Mouse (Mus musculus) testis, adult 2 months (tissue): ENCODE data around the gene Nfib. TPM values are rescaled to one million over a fixed set of nuclear protein-coding genes. Genes with fewer than 3 reads are reported as not detected.

Source experiments
- H3K27ac ChIP-seq: fragments of 200-500 bp; 2 replicates; pipeline ENCODE4 v1.5.1; 2012; ENCODE audit warnings: low read depth, low read length; ENCODE audit not compliant: control insufficient read depth, insufficient read depth
- H3K27me3 ChIP-seq: fragments of 200-500 bp; 2 replicates; pipeline ENCODE4 v1.6.1; 2012; ENCODE audit warnings: mild to moderate bottlenecking, low read length, moderate library complexity; ENCODE audit not compliant: control insufficient read depth, insufficient read depth
- H3K36me3 ChIP-seq: fragments of 200-500 bp; 2 replicates; pipeline ENCODE4 v1.6.1; 2012; ENCODE audit warnings: mild to moderate bottlenecking, low read length; ENCODE audit not compliant: control insufficient read depth, insufficient read depth
- H3K4me1 ChIP-seq: fragments of 200-500 bp; 2 replicates; pipeline ENCODE4 v1.6.1; 2012; ENCODE audit warnings: low read length; ENCODE audit not compliant: control insufficient read depth, insufficient read depth
- H3K4me3 ChIP-seq: fragments of 200-500 bp; 2 replicates; pipeline ENCODE4 v1.5.1; 2012; ENCODE audit warnings: low read depth, mild to moderate bottlenecking, low read length, moderate library complexity, mixed read lengths; ENCODE audit not compliant: control insufficient read depth
- CTCF ChIP-seq: fragments of 200-500 bp; IDR thresholded peaks from 2 replicates; pipeline ENCODE4 v1.5.1; 2012; ENCODE audit warnings: low read depth, mild to moderate bottlenecking, inconsistent platforms, low read length, moderate library complexity; ENCODE audit not compliant: control insufficient read depth, insufficient read depth, insufficient replicate concordance
- POLR2A ChIP-seq: fragments of 200-500 bp; IDR thresholded peaks from 2 replicates; pipeline ENCODE4 v1.6.1; 2012; ENCODE audit warnings: low read depth, mild to moderate bottlenecking, inconsistent platforms, low read length, moderate library complexity; ENCODE audit not compliant: control insufficient read depth
- polyA plus RNA-seq: library from polyadenylated mRNA; depleted of rRNA; stranded (reverse); fragments of >200 nt; gene quantifications from 2 replicates; pipeline ENCODE4 v1.2.3, GENCODE M21; 2012

Nfib gene
- polyA plus RNA-seq, 1 experiment: 1.2 TPM

- Histone ChIP-seq H3K27ac (no peak overlapping the region), H3K27me3 (no peaks in the 10 kb centered on the region), H3K4me3 (no peak overlapping the region), H3K36me3 (no peaks in the 10 kb centered on the region), H3K4me1 (peaks cover 5% of the 10 kb centered on the region)
- no peak for TF ChIP-seq CTCF
- TF ChIP-seq POLR2A: no peak
Measured at GRCm38 (mm10) chr4:82499725-82500577, 205.6 kb downstream of the Nfib start.

DNA sequence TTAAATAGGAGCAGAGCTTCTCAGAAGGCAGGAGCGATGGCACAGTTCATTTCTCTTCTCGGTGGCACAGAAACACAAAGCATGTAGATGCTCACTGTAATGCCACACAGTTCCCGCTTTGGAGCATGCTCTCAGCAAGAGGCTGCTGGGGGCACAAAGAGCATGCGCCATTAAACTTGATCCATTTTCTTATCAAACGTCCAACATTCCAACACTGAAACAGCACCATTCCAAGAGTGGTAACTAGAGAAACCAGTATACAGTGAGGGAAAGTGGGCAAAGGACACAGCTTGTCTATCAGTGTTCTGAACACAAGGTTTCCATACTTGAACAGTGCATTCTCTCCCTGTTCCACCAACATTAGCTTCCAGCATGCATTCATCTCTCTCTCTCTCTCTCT lies 206.3 kb downstream of the Nfib start:
- H3K27me3 ChIP-seq: no peaks in the 10 kb centered on the region
- no peaks in the 10 kb centered on the region for H3K36me3 ChIP-seq
- no peak for TF ChIP-seq POLR2A
- TF ChIP-seq CTCF: no peak
- no peak overlapping the region for H3K27ac ChIP-seq
- peaks cover 1% of the 10 kb centered on the region for H3K4me1 ChIP-seq
- H3K4me3 ChIP-seq: no peak overlapping the region

DNA sequence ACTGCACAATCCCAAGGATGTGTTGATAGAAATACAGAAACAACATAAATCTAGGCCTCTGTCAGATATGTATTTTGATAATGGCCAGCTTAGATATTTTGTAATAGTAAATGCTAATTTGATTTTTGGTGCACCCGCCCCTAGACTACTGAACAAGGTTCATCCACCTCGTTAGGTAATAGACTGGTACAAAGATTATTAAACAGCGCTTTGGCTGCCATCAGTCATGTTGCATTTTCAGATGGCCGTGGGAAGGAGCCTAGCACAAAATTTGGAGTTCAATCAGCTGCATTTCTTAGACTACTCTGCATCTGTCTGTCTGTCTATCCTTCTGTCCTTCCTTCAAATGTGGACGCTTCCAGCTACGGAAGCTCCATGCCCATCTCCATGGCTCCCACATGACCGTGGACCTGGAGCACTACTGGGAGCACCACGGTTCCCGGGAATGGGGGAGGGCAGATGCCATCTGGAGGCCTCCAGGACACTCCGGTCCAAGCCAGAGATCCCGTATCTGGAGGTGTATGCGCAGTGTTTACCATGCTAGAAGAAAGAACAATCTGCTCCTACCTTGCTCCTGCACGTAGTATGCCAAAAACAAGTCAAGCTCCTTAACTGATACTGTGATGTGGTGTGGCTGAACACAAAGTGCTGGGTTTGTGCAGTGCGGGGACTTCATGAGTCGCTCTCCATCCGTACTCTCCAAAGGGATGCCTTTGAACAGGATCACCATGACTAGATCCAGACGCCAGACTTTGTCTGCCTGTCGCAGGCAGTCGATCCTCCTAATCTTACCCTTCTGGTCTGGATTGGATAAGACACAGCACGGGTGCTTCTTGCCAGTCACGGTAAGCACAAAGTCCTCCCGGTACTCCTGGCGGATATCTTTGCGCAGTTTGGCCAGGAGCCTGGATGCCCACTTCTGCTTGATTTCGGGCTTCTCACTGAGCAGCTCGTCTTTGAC lies 207.6 kb downstream of the Nfib start:
- H3K27ac ChIP-seq: no peak overlapping the region

DNA sequence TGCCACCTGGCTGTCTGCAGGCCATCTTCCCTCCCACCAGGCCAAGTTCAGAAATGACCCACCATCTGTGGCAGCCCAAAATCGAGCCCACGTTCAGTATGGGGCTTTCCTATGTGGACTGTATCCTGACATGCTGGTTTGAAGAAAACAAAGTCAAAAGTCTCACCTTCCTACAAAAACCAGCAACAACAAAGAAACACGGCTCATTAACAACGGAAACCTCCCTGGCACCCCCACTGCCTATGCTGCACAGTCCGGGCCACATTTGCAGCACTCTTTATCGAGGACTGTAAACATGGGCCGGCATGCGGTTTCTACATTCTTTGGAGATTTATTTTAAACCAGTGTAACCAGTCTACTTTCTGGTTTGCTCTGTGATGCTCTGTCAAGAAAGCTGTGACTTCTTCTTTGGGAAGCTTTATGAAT lies 208.4 kb downstream of the Nfib start:
- TF ChIP-seq POLR2A (no peak), CTCF (no peak)
- no peaks in the 10 kb centered on the region for H3K27me3 ChIP-seq
- no peaks in the 10 kb centered on the region for H3K4me1 ChIP-seq
- no peak overlapping the region for H3K4me3 ChIP-seq
- no peaks in the 10 kb centered on the region for H3K36me3 ChIP-seq
- no peak overlapping the region for H3K27ac ChIP-seq

More for the DNA sequence above, 207.6 kb downstream of the Nfib start:
- H3K4me1 ChIP-seq: no peaks in the 10 kb centered on the region
- no peak overlapping the region for H3K4me3 ChIP-seq
- H3K36me3 ChIP-seq: no peaks in the 10 kb centered on the region
- no peaks in the 10 kb centered on the region for H3K27me3 ChIP-seq
- TF ChIP-seq CTCF (no peak), POLR2A (no peak)

DNA sequence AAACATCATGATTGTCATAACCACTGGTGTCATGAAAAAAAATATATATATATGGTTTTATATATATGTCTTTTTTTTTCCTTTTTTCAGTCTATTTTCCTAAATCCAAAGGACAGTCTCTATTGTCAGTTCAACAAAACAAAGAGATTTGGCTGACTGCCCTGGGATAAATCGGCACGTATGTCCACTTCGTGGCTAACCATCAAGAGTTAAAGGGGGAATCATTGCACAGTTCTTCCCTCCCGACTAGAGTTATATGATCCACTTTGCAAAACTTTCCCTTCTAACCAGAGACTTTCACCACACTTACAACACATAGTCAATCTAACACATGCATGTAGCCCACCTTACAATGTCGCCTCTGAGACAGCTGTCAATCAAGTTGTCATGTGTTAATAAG lies 209.2 kb downstream of the Nfib start:
- TF ChIP-seq CTCF: no peak
- TF ChIP-seq POLR2A: no peak
- Histone ChIP-seq H3K27me3 (no peaks in the 10 kb centered on the region), H3K36me3 (no peaks in the 10 kb centered on the region), H3K27ac (no peak overlapping the region), H3K4me1 (no peaks in the 10 kb centered on the region), H3K4me3 (no peak overlapping the region)

DNA sequence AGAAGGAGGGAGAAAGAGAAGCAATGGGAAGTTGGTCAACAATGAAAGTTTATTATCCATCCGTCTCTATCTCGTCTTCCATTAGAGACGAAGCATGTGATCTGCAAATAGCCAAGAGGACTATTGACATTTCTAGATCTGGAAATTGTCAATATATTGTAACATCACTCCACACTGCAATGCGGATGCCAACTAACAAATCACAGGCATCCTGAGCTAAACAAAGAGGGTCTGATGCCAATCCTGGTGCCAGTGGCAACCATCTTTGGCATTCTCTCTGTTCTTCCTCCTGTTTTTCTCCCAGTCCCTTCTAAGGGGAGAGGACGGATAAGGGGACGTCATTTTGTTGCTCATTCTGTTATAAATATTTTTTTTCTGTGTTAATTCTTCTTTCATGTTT lies 209.9 kb downstream of the Nfib start:
- Histone ChIP-seq H3K27me3 (no peaks in the 10 kb centered on the region), H3K4me3 (no peak overlapping the region), H3K36me3 (no peaks in the 10 kb centered on the region), H3K4me1 (no peaks in the 10 kb centered on the region), H3K27ac (no peak overlapping the region)
- TF ChIP-seq CTCF (no peak), POLR2A (no peak)

DNA sequence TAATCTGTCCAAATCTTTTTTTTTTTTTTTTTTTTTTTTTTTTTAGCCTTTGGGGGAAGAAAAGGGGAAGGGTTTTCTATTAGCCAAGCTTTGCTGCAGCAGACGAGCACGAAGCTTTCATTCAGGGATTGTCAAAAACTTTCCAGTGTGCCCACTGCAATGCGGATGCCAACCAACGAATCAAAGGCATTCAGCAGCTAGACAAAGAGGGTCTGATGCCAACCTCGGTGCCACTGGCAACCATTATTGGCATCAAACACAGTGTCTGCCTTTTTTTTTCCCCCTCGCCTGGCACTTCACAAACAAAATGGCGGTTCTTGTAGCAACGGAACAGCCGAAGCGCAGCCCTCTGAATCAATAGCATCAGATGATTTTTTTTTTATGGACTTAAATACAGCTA lies 210.7 kb downstream of the Nfib start:
- Histone ChIP-seq H3K36me3 (no peaks in the 10 kb centered on the region), H3K4me1 (no peaks in the 10 kb centered on the region), H3K27ac (no peak overlapping the region), H3K27me3 (no peaks in the 10 kb centered on the region), H3K4me3 (no peak overlapping the region)
- TF ChIP-seq POLR2A (no peak), CTCF (no peak)
